ENCODE assay signal across 9 mouse cellular contexts in the genomic region with DNA sequence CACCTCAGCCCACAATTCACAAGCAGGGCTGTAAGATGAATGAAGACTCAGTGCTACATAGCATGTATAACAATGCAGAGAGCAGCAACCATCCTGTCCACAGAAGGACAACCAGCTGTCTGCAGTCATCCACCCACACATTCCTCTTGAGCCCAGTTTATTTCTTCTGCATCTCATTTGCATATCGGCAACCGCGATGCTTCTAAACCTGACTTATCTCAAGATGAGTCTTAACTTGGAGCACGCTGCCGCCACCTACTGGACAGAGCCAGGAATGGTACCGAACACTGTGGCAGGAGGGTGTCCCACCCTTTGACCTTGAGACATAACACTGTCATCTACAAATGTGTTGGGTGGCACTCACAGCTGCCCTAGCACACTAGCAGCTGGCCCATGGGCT. TPM values are rescaled to one million over a fixed set of nuclear protein-coding genes. Genes with fewer than 3 reads are reported as not detected.
DNase-seq lines count a peak whose midpoint lies in the region; ATAC-seq and TF ChIP-seq lines count a peak whose summit lies in the region.
"Had no signal": no experiment of that assay in that cellular context is flagged by ENCODE, and none has a peak within 500 bp of the region (broad histone marks: within the 10 kb centered on the region; RNA-seq: fewer than 3 reads in every experiment).

No protein-coding gene starts in this region.

- no peak for TF ChIP-seq POLR2A in ES-Bruce4 (IDR thresholded peaks at IDR 0.05; ENCODE audit: insufficient read depth, low read length)
- no peak for TF ChIP-seq POLR2A in spleen, adult 2 months (IDR thresholded peaks at IDR 0.05; ENCODE audit: low read depth, low read length)

- WGBS in intestine, postnatal 0 days: 38% methylated on average over 6 of the region's 6 CpGs
- WGBS in intestine, embryonic 15.5 days: 35% methylated on average over 6 of the region's 6 CpGs
- WGBS in liver, embryonic 14.5 days (ENCODE audit: insufficient replicate concordance): 24% methylated on average over 6 of the region's 6 CpGs
- 30% methylated on average over 6 of the region's 6 CpGs for whole genome bisulfite sequencing in spleen, adult 2 months

- H3K4me1 ChIP-seq in intestine, postnatal 0 days (replicated peaks; ENCODE audit: control insufficient read depth, insufficient read depth, low read length): 0 out of 2 replicates have a peak, but pooled peaks cover 5% of the 10 kb centered on the region
- peaks cover 6% of the 10 kb centered on the region for H3K4me1 ChIP-seq in intestine, embryonic 15.5 days (replicated peaks)
- H3K4me1 ChIP-seq in ES-Bruce4 (ENCODE audit: control insufficient read depth, insufficient read depth, low read length): no peaks in the 10 kb centered on the region
- H3K4me1 ChIP-seq in liver, embryonic 14.5 days (replicated peaks; ENCODE audit: control insufficient read depth in 2 of 2, insufficient read depth in 2 of 2, low read length in 1 of 2): peaks cover 19 to 23% of the 10 kb centered on the region in 2 experiments
- H3K4me1 ChIP-seq in spleen, adult 2 months (ENCODE audit: control insufficient read depth, insufficient read depth, insufficient read length): peaks cover 4% of the 10 kb centered on the region; the same call in 1 of the 2 replicates

- no peak for TF ChIP-seq EP300 in ES-Bruce4 (IDR thresholded peaks at IDR 0.05; ENCODE audit: insufficient read depth, low read depth, low read length)
- TF ChIP-seq EP300 in liver, embryonic 14.5 days (IDR thresholded peaks at IDR 0.05; ENCODE audit: low read depth): no peak

- H3K27me3 ChIP-seq in intestine, postnatal 0 days (replicated peaks; ENCODE audit: control insufficient read depth, insufficient read depth, low read length): peaks cover 36% of the 10 kb centered on the region
- peaks cover 7% of the 10 kb centered on the region for H3K27me3 ChIP-seq in intestine, embryonic 15.5 days (replicated peaks)
- peaks cover 2% of the 10 kb centered on the region; the same call in 1 of the 2 replicates for H3K27me3 ChIP-seq in ES-Bruce4 (ENCODE audit: control insufficient read depth, insufficient read depth, low read length, poor library complexity, severe bottlenecking)
- no peaks in the 10 kb centered on the region for H3K27me3 ChIP-seq in liver, embryonic 14.5 days (ENCODE audit: control insufficient read depth, insufficient read depth, low read length)
- peaks cover 5% of the 10 kb centered on the region for H3K27me3 ChIP-seq in spleen, adult 2 months (ENCODE audit: control insufficient read depth, insufficient read depth, low read length)

- TF ChIP-seq CTCF in intestine, postnatal 0 days (IDR thresholded peaks at IDR 0.05; ENCODE audit: low read depth): peak; percentile 78
- TF ChIP-seq CTCF in ES-Bruce4 (IDR thresholded peaks at IDR 0.05; ENCODE audit: low read depth, low read length): peak; percentile 92
- peak; percentile 99 for TF ChIP-seq CTCF in liver, embryonic 14.5 days (IDR thresholded peaks at IDR 0.05; ENCODE audit: low read depth)
- TF ChIP-seq CTCF in spleen, adult 2 months (IDR thresholded peaks at IDR 0.05; ENCODE audit: extremely low read depth, insufficient read depth, insufficient read length, insufficient replicate concordance): peak; percentile 58; the same call in 1 of the 2 replicates

- H3K36me3 ChIP-seq in intestine, postnatal 0 days (ENCODE audit: control insufficient read depth, insufficient read depth): no peaks in the 10 kb centered on the region
- no peaks in the 10 kb centered on the region for H3K36me3 ChIP-seq in intestine, embryonic 15.5 days
- H3K36me3 ChIP-seq in ES-Bruce4 (ENCODE audit: control insufficient read depth, insufficient read depth, low read length, poor library complexity, severe bottlenecking): no peaks in the 10 kb centered on the region
- H3K36me3 ChIP-seq in liver, embryonic 14.5 days (replicated peaks; ENCODE audit: control insufficient read depth, insufficient read depth, low read depth): peaks cover 57% of the 10 kb centered on the region
- H3K36me3 ChIP-seq in spleen, adult 2 months (ENCODE audit: control insufficient read depth, insufficient read depth, low read length): no peaks in the 10 kb centered on the region
- H3K36me3 ChIP-seq: neural tube, embryonic 12.5 days had no signal

- no peak overlapping the region for H3K27ac ChIP-seq in intestine, postnatal 0 days (ENCODE audit: low read depth, low read length)
- no peak overlapping the region for H3K27ac ChIP-seq in intestine, embryonic 15.5 days
- H3K27ac ChIP-seq in ES-Bruce4 (ENCODE audit: insufficient read depth, low read length): no peak overlapping the region
- peak overlapping the region; percentile 98 for H3K27ac ChIP-seq in liver, embryonic 14.5 days
- H3K27ac ChIP-seq in spleen, adult 2 months (ENCODE audit: insufficient read depth, low read length): no peak overlapping the region
- H3K27ac ChIP-seq: neural tube, embryonic 12.5 days had no signal

- no peak overlapping the region for H3K9ac ChIP-seq in intestine, postnatal 0 days (ENCODE audit: low read depth, low read length)
- no peak overlapping the region for H3K9ac ChIP-seq in intestine, embryonic 15.5 days
- H3K9ac ChIP-seq in ES-Bruce4 (ENCODE audit: low read depth, poor library complexity, severe bottlenecking): no peak overlapping the region
- peak overlapping the region; percentile 66 for H3K9ac ChIP-seq in liver, embryonic 14.5 days (replicated peaks)
- H3K9ac ChIP-seq: neural tube, embryonic 12.5 days had no signal

- DNase-seq in adrenal gland, postnatal 14 days: peak; percentile 22
- DNase-seq in frontal cortex, postnatal 36 days (ENCODE audit: low spot score in 2 of 2): peak; percentile 23 to 41
- DNase-seq in liver, embryonic 14.5 days (ENCODE audit: low read depth in 3 of 3, low spot score in 3 of 3): peak; percentile 82 to 90 (median 89)
- peak; percentile 9 to 20 for DNase-seq in spleen, adult 2 months (ENCODE audit: low read depth in 1 of 2, low spot score in 2 of 2)

- H3K4me2 ChIP-seq in intestine, postnatal 0 days (replicated peaks; ENCODE audit: low read depth): no peak overlapping the region
- H3K4me2 ChIP-seq in intestine, embryonic 15.5 days (replicated peaks): no peak overlapping the region
- peak overlapping the region; percentile 75 for H3K4me2 ChIP-seq in liver, embryonic 14.5 days (ENCODE audit: low read depth)
- H3K4me2 ChIP-seq: neural tube, embryonic 12.5 days had no signal

- no peak overlapping the region for H3K4me3 ChIP-seq in intestine, postnatal 0 days (ENCODE audit: low read depth, low read length)
- no peak overlapping the region for H3K4me3 ChIP-seq in intestine, embryonic 15.5 days (replicated peaks)
- no peak overlapping the region for H3K4me3 ChIP-seq in ES-Bruce4 (ENCODE audit: low read depth, low read length)
- H3K4me3 ChIP-seq in liver, embryonic 14.5 days (ENCODE audit: insufficient read depth in 1 of 2, low read depth in 2 of 2, low read length in 2 of 2): peak overlapping the region; percentile 7 to 77; a peak in 3 of 4 replicates
- no peak overlapping the region for H3K4me3 ChIP-seq in spleen, adult 2 months (ENCODE audit: extremely low read depth, insufficient read depth, insufficient read length)
- H3K4me3 ChIP-seq: neural tube, embryonic 12.5 days had no signal

- no peak for ATAC-seq in intestine, postnatal 0 days
- no peak for ATAC-seq in intestine, embryonic 15.5 days
- ATAC-seq in liver, embryonic 14.5 days (ENCODE audit: insufficient read depth): no peak

- no peaks in the 10 kb centered on the region for H3K9me3 ChIP-seq in intestine, postnatal 0 days (ENCODE audit: control insufficient read depth)
- no peaks in the 10 kb centered on the region for H3K9me3 ChIP-seq in intestine, embryonic 15.5 days
- H3K9me3 ChIP-seq in ES-Bruce4 (replicated peaks; ENCODE audit: control insufficient read depth, insufficient read depth, low read length, poor library complexity, severe bottlenecking): no peaks in the 10 kb centered on the region
- H3K9me3 ChIP-seq in liver, embryonic 14.5 days (ENCODE audit: control insufficient read depth, low read length): no peaks in the 10 kb centered on the region
- H3K9me3 ChIP-seq: neural tube, embryonic 12.5 days had no signal

RNA-seq across cellular contexts. Expression of a gene that starts 3.1 kb away (rescaled TPM):
- not detected in 2 replicates for polyA plus RNA-seq in intestine, postnatal 0 days (2015; fragmentation: Nextera tagmentation; extraction: Ambion mirVana)
- polyA plus RNA-seq in intestine, embryonic 15.5 days (2015; fragmentation: Nextera tagmentation; extraction: Ambion mirVana): 0.16 and 0.23 TPM in 2 replicates
- polyA plus RNA-seq in ES-Bruce4 (2011; ENCODE audit: insufficient read depth, insufficient read length, low read depth, missing spikeins): not detected in 2 replicates
- 0.49 and 1.3 TPM in 2 replicates for total RNA-seq in adrenal gland, postnatal 14 days (2021)
- polyA plus RNA-seq in liver, embryonic 14.5 days (2012; rRNA removed): 9.1 and 10.5 TPM in 2 replicates
- polyA plus RNA-seq in liver, embryonic 14.5 days (2014; fragmentation: Nextera tagmentation; extraction: Ambion mirVana): 10.5 and 11.8 TPM in 2 replicates
- polyA plus RNA-seq in spleen, adult 2 months (2012; rRNA removed): 4.6 and 8.9 TPM in 2 replicates

RNA-seq across cellular contexts. Expression of a gene that starts 13.0 kb away (rescaled TPM):
- polyA plus RNA-seq in intestine, postnatal 0 days (2015; fragmentation: Nextera tagmentation; extraction: Ambion mirVana): not detected in 2 replicates
- not detected in 2 replicates for polyA plus RNA-seq in intestine, embryonic 15.5 days (2015; fragmentation: Nextera tagmentation; extraction: Ambion mirVana)
- polyA plus RNA-seq in ES-Bruce4 (2011; ENCODE audit: insufficient read depth, insufficient read length, low read depth, missing spikeins): not detected in 2 replicates
- not detected in 2 replicates for total RNA-seq in adrenal gland, postnatal 14 days (2021)
- not detected in 2 replicates for polyA plus RNA-seq in liver, embryonic 14.5 days (2012; rRNA removed)
- polyA plus RNA-seq in liver, embryonic 14.5 days (2014; fragmentation: Nextera tagmentation; extraction: Ambion mirVana): not detected in 2 replicates
- polyA plus RNA-seq in spleen, adult 2 months (2012; rRNA removed): not detected in 2 replicates
- polyA plus RNA-seq: heart, embryonic 16.5 days; neural tube, embryonic 12.5 days had no signal

RNA-seq across cellular contexts. Expression of a gene that starts 15.2 kb away (rescaled TPM):
- polyA plus RNA-seq in intestine, postnatal 0 days (2015; fragmentation: Nextera tagmentation; extraction: Ambion mirVana): not detected in 2 replicates
- polyA plus RNA-seq in intestine, embryonic 15.5 days (2015; fragmentation: Nextera tagmentation; extraction: Ambion mirVana): not detected in 2 replicates
- not detected in 2 replicates for polyA plus RNA-seq in ES-Bruce4 (2011; ENCODE audit: insufficient read depth, insufficient read length, low read depth, missing spikeins)
- total RNA-seq in adrenal gland, postnatal 14 days (2021): not detected in 2 replicates
- polyA plus RNA-seq in liver, embryonic 14.5 days (2012; rRNA removed): 0.03 and 0.07 TPM in 2 replicates
- polyA plus RNA-seq in liver, embryonic 14.5 days (2014; fragmentation: Nextera tagmentation; extraction: Ambion mirVana): 0.14 TPM in 1 of 2 replicates, not detected in the other
- polyA plus RNA-seq in spleen, adult 2 months (2012; rRNA removed): 0.21 TPM in 1 of 2 replicates, not detected in the other
- polyA plus RNA-seq: heart, embryonic 16.5 days; neural tube, embryonic 12.5 days had no signal

RNA-seq across cellular contexts. Expression of a gene that starts 27.5 kb away (rescaled TPM):
- 24.5 and 49.3 TPM in 2 replicates for polyA plus RNA-seq in intestine, postnatal 0 days (2015; fragmentation: Nextera tagmentation; extraction: Ambion mirVana)
- 0.19 TPM in 1 of 2 replicates, not detected in the other for polyA plus RNA-seq in intestine, embryonic 15.5 days (2015; fragmentation: Nextera tagmentation; extraction: Ambion mirVana)
- polyA plus RNA-seq in ES-Bruce4 (2011; ENCODE audit: insufficient read depth, insufficient read length, low read depth, missing spikeins): not detected in 2 replicates
- not detected in 2 replicates for total RNA-seq in adrenal gland, postnatal 14 days (2021)
- polyA plus RNA-seq in liver, embryonic 14.5 days (2012; rRNA removed): not detected in 2 replicates
- polyA plus RNA-seq in liver, embryonic 14.5 days (2014; fragmentation: Nextera tagmentation; extraction: Ambion mirVana): not detected in 2 replicates
- not detected in 2 replicates for polyA plus RNA-seq in spleen, adult 2 months (2012; rRNA removed)
- polyA plus RNA-seq: heart, embryonic 16.5 days; neural tube, embryonic 12.5 days had no signal

RNA-seq across cellular contexts. Expression of a gene that starts 37.5 kb away (rescaled TPM):
- polyA plus RNA-seq in intestine, postnatal 0 days (2015; fragmentation: Nextera tagmentation; extraction: Ambion mirVana): not detected in 2 replicates
- not detected in 2 replicates for polyA plus RNA-seq in intestine, embryonic 15.5 days (2015; fragmentation: Nextera tagmentation; extraction: Ambion mirVana)
- not detected in 2 replicates for polyA plus RNA-seq in ES-Bruce4 (2011; ENCODE audit: insufficient read depth, insufficient read length, low read depth, missing spikeins)
- total RNA-seq in adrenal gland, postnatal 14 days (2021): not detected in 2 replicates
- not detected in 2 replicates for polyA plus RNA-seq in liver, embryonic 14.5 days (2012; rRNA removed)
- polyA plus RNA-seq in liver, embryonic 14.5 days (2014; fragmentation: Nextera tagmentation; extraction: Ambion mirVana): not detected in 2 replicates
- not detected in 2 replicates for polyA plus RNA-seq in spleen, adult 2 months (2012; rRNA removed)
- polyA plus RNA-seq: heart, embryonic 16.5 days; neural tube, embryonic 12.5 days had no signal

Comparison
In these comparisons a context has a peak if more than half of its experiments do, and no peak if none do; other contexts are left out.
1. H3K4me3 ChIP-seq: peak in liver, embryonic 14.5 days (2 of 2); none in intestine, postnatal 0 days (single experiment), intestine, embryonic 15.5 days (single experiment), ES-Bruce4 (single experiment) and spleen, adult 2 months (single experiment).
2. DNase-seq: peak in every context shown above with its lines; median percentile 89 in liver, embryonic 14.5 days; 32 in frontal cortex, postnatal 36 days; 22 in adrenal gland, postnatal 14 days; 14 in spleen, adult 2 months.
3. Peak in every context shown above with its lines, with median percentiles within 50 percentile points of each other: CTCF ChIP-seq.